Mouse (Mus musculus): Measurements from ENCODE around the gene Snta1.

The Snta1 gene

GRCm38 (mm10) chr2:154407643-154408445, at the start of gene Snta1:
TSS of gene Snta1 (minus strand) at chr2:154408099.
- peak; percentile 78 for DNase-seq (ENCODE audit: low read depth)

GRCm38 (mm10) chr2:154456621-154457020, 48.7 kb upstream of the Snta1 start:
- DNase-seq (ENCODE audit: low read depth) = no peak

GRCm38 (mm10) chr2:154455776-154456175, 47.9 kb upstream of the Snta1 start:
- no peak for DNase-seq (ENCODE audit: low read depth)

- no peak for DNase-seq (ENCODE audit: low read depth)
Observed at GRCm38 (mm10) chr2:154454605-154455004, 46.7 kb upstream of the Snta1 start.

- no peak for DNase-seq (ENCODE audit: low read depth)
Observed at GRCm38 (mm10) chr2:154454099-154454498, 46.2 kb upstream of the Snta1 start.

- DNase-seq (ENCODE audit: low read depth) = no peak
Observed at GRCm38 (mm10) chr2:154452951-154453350, 45.1 kb upstream of the Snta1 start.

- no peak for DNase-seq (ENCODE audit: low read depth)
Observed at GRCm38 (mm10) chr2:154448633-154449032, 40.7 kb upstream of the Snta1 start.

- DNase-seq (ENCODE audit: low read depth) = no peak
Observed at GRCm38 (mm10) chr2:154447821-154448220, 39.9 kb upstream of the Snta1 start.

GRCm38 (mm10) chr2:154440453-154440852, 32.6 kb upstream of the Snta1 start:
- DNase-seq (ENCODE audit: low read depth) = no peak

GRCm38 (mm10) chr2:154437191-154437527, 29.3 kb upstream of the Snta1 start:
- no peak for DNase-seq (ENCODE audit: low read depth)

- peak; percentile 56 for DNase-seq (ENCODE audit: low read depth)
Observed at GRCm38 (mm10) chr2:154436458-154437190, 28.7 kb upstream of the Snta1 start, which contains the start of gene Cbfa2t2. TSS of gene Cbfa2t2 (plus strand) at chr2:154436481.

GRCm38 (mm10) chr2:154436076-154436457, 28.2 kb upstream of the Snta1 start:
- peak; percentile 99 for DNase-seq (ENCODE audit: low read depth)

- DNase-seq (ENCODE audit: low read depth) = no peak
Observed at GRCm38 (mm10) chr2:154434690-154435089, 26.8 kb upstream of the Snta1 start.

- DNase-seq (ENCODE audit: low read depth) = no peak
Observed at GRCm38 (mm10) chr2:154433391-154433790, 25.5 kb upstream of the Snta1 start.

GRCm38 (mm10) chr2:154432696-154433095, 24.8 kb upstream of the Snta1 start:
- DNase-seq (ENCODE audit: low read depth) = no peak

- no peak for DNase-seq (ENCODE audit: low read depth)
Observed at GRCm38 (mm10) chr2:154430566-154430965, 22.7 kb upstream of the Snta1 start.

GRCm38 (mm10) chr2:154427853-154428360, 20.0 kb upstream of the Snta1 start:
- DNase-seq (ENCODE audit: low read depth) = no peak

GRCm38 (mm10) chr2:154426905-154427852, 19.3 kb upstream of the Snta1 start:
- no peak for DNase-seq (ENCODE audit: low read depth)

GRCm38 (mm10) chr2:154426188-154426904, 18.4 kb upstream of the Snta1 start:
- no peak for DNase-seq (ENCODE audit: low read depth)

- no peak for DNase-seq (ENCODE audit: low read depth)
Observed at GRCm38 (mm10) chr2:154425522-154425921, 17.6 kb upstream of the Snta1 start.

GRCm38 (mm10) chr2:154423548-154423947, 15.6 kb upstream of the Snta1 start:
- no peak for DNase-seq (ENCODE audit: low read depth)
